Mouse (Mus musculus) left cerebral cortex, postnatal 14 days (tissue): Measurements from ENCODE around the gene Pramel5. TPM values are rescaled to one million over a fixed set of nuclear protein-coding genes. Genes with fewer than 3 reads are reported as not detected.
"Not testable (repeated sequence)": the region's sequence is repeated elsewhere in the genome, so short reads cannot be mapped to it uniquely, and the experiment has no call there.

Experiments
- DNase-seq, 2 experiments: peaks; one replicate each; pipeline ENCODE4 v3.0.0; 2021 to 2022; ENCODE audit warnings: low spot score in 2 of 2, mixed read lengths in 1 of 2
- intact Hi-C: fragments of 180-260 bp; cut with DNase I; formaldehyde crosslinking; loops from one replicate; pipeline ENCODE4 v1.15.1; 2025
- long read RNA-seq, 2 experiments: library from polyadenylated mRNA; stranded (forward); transcript quantifications; one replicate each; pipeline ENCODE4 v2.0.0; 2021
- total RNA-seq, 2 experiments: library from RNA; stranded (reverse); gene quantifications; 2 replicates each; pipeline ENCODE4 v1.2.3; 2021

Gene Pramel5
- total RNA-seq, result not detected
- long read RNA-seq, experiment 1, result 0 reads
- long read RNA-seq, experiment 2, result 0 reads

GRCm38 (mm10) chr4:144280388-144280787, at the start of gene Pramel5:
Gene Pramel5 (minus strand): TSS chr4:144280488.
- DNase-seq, intact Hi-C loops: not testable (repeated sequence)

- intact Hi-C loops, DNase-seq: not testable (repeated sequence)
Observed at GRCm38 (mm10) chr4:144329949-144330348, 49.7 kb upstream of the Pramel5 start, which contains the start of gene Gm13128. Gene Gm13128 (plus strand): TSS chr4:144330249.

- DNase-seq, intact Hi-C loops: not testable (repeated sequence)
Observed at GRCm38 (mm10) chr4:144312666-144313460, 32.6 kb upstream of the Pramel5 start.

- intact Hi-C loops, DNase-seq: not testable (repeated sequence)
Observed at GRCm38 (mm10) chr4:144299414-144299813, 19.1 kb upstream of the Pramel5 start.

GRCm38 (mm10) chr4:144254768-144255167, 25.5 kb downstream of the Pramel5 start:
- DNase-seq, intact Hi-C loops: not testable (repeated sequence)

Other genes starting within 250 kb of the Pramel5 start
- gene Pramel4, start 221.4 kb downstream of the Pramel5 start, total RNA-seq, result not detected
- not detected for gene Gm13102, start 174.0 kb downstream of the Pramel5 start, total RNA-seq
- gene Oog3, start 117.8 kb downstream of the Pramel5 start, total RNA-seq, result not detected
- not detected for gene Oog2, start 89.8 kb downstream of the Pramel5 start, total RNA-seq
- gene C87977, start 67.2 kb downstream of the Pramel5 start, total RNA-seq, result not detected
- gene Gm13128, start 49.8 kb upstream of the Pramel5 start, total RNA-seq, result not detected
- not detected for gene Gm13119, start 77.5 kb upstream of the Pramel5 start, total RNA-seq
- gene Pramef20, start 97.4 kb upstream of the Pramel5 start, total RNA-seq, result not detected
- not detected for gene Pramef12, start 128.0 kb upstream of the Pramel5 start, total RNA-seq
- gene 1700012P22Rik, start 158.3 kb upstream of the Pramel5 start, total RNA-seq, result not detected
- gene Gm9944, start 172.8 kb upstream of the Pramel5 start, total RNA-seq, result not detected
- not detected for gene Aadacl3, start 183.3 kb upstream of the Pramel5 start, total RNA-seq
- gene 9430007A20Rik, start 239.3 kb upstream of the Pramel5 start, total RNA-seq, result not detected